Mouse (Mus musculus): Measurements from ENCODE around the gene Eif4g1. TPM values are rescaled to one million over a fixed set of nuclear protein-coding genes. Genes with fewer than 3 reads are reported as not detected.
"Not testable (repeated sequence)": the region's sequence is repeated elsewhere in the genome, so short reads cannot be mapped to it uniquely, and the experiment has no call there.

Gene Eif4g1
- polyA plus RNA-seq (2015; fragmentation: Nextera tagmentation; extraction: Ambion mirVana): 65.6 and 70.9 TPM in 2 replicates

GRCm38 (mm10) chr16:20668013-20668412, at the start of gene Eif4g1:
Gene Eif4g1 (plus strand): TSS chr16:20668313.
- WGBS (ENCODE audit: insufficient replicate concordance): 75% methylated on average over 3 of the region's 6 CpGs
- H3K9ac ChIP-seq (replicated peaks): not testable (repeated sequence)

GRCm38 (mm10) chr16:20619541-20620398, 48.3 kb upstream of the Eif4g1 start:
- peaks cover 43% of the 10 kb centered on the region for H3K27me3 ChIP-seq (ENCODE audit: insufficient read depth, low read length)
- no peak overlapping the region for H3K27ac ChIP-seq (ENCODE audit: low read depth)
- ATAC-seq (peak; percentile 57), DNase-seq (peak; percentile 67)
- no peaks in the 10 kb centered on the region for H3K36me3 ChIP-seq (replicated peaks; ENCODE audit: insufficient read depth, low read length)
- H3K4me2 ChIP-seq (ENCODE audit: low read depth, low read length): peak overlapping the region; percentile 99
- TF ChIP-seq CTCF (IDR thresholded peaks at IDR 0.05; ENCODE audit: low read depth) (no peak), EP300 (IDR thresholded peaks at IDR 0.05; ENCODE audit: low read depth) (no peak)
- no peak overlapping the region for H3K9ac ChIP-seq (replicated peaks)
- WGBS (ENCODE audit: insufficient replicate concordance): 3% methylated on average over 64 of the region's 83 CpGs
- peak overlapping the region; percentile 71 for H3K4me3 ChIP-seq (ENCODE audit: low read depth, low read length)
- H3K9me3 ChIP-seq (ENCODE audit: low read length): no peaks in the 10 kb centered on the region
- H3K4me1 ChIP-seq (ENCODE audit: insufficient read depth): peaks cover 35% of the 10 kb centered on the region

More at GRCm38 (mm10) chr16:20668013-20668412, at the start of gene Eif4g1:
- H3K9me3 ChIP-seq (ENCODE audit: low read length); H3K4me1 ChIP-seq (ENCODE audit: insufficient read depth); ATAC-seq; DNase-seq; H3K4me3 ChIP-seq (ENCODE audit: low read depth, low read length); H3K27me3 ChIP-seq (ENCODE audit: insufficient read depth, low read length); H3K27ac ChIP-seq (ENCODE audit: low read depth); H3K4me2 ChIP-seq (ENCODE audit: low read depth, low read length); H3K36me3 ChIP-seq (replicated peaks; ENCODE audit: insufficient read depth, low read length): not testable (repeated sequence)

- DNase-seq (no peak), ATAC-seq (no peak)
- H3K9ac ChIP-seq (replicated peaks): no peak overlapping the region
- H3K4me3 ChIP-seq (ENCODE audit: low read depth, low read length): peak overlapping the region; percentile 71
- H3K9me3 ChIP-seq (ENCODE audit: low read length): no peaks in the 10 kb centered on the region
- H3K27ac ChIP-seq (ENCODE audit: low read depth): no peak overlapping the region
- H3K4me2 ChIP-seq (ENCODE audit: low read depth, low read length): peak overlapping the region; percentile 99
- peaks cover 43% of the 10 kb centered on the region for H3K27me3 ChIP-seq (ENCODE audit: insufficient read depth, low read length)
- no peaks in the 10 kb centered on the region for H3K36me3 ChIP-seq (replicated peaks; ENCODE audit: insufficient read depth, low read length)
- WGBS (ENCODE audit: insufficient replicate concordance): under 1% methylated on average over 9 of the region's 9 CpGs
- peaks cover 35% of the 10 kb centered on the region for H3K4me1 ChIP-seq (ENCODE audit: insufficient read depth)
- TF ChIP-seq CTCF (IDR thresholded peaks at IDR 0.05; ENCODE audit: low read depth): no peak
- TF ChIP-seq EP300 (IDR thresholded peaks at IDR 0.05; ENCODE audit: low read depth): no peak
Measured at GRCm38 (mm10) chr16:20620399-20620735, 47.7 kb upstream of the Eif4g1 start.

- Histone ChIP-seq H3K27ac (ENCODE audit: low read depth) (no peak overlapping the region), H3K9ac (replicated peaks) (peak overlapping the region; percentile 48; the same call in 1 of the 2 replicates), H3K4me2 (ENCODE audit: low read depth, low read length) (peak overlapping the region; percentile 99), H3K4me1 (ENCODE audit: insufficient read depth) (peaks cover 35% of the 10 kb centered on the region), H3K4me3 (ENCODE audit: low read depth, low read length) (peak overlapping the region; percentile 71), H3K36me3 (replicated peaks; ENCODE audit: insufficient read depth, low read length) (no peaks in the 10 kb centered on the region), H3K9me3 (ENCODE audit: low read length) (no peaks in the 10 kb centered on the region), H3K27me3 (ENCODE audit: insufficient read depth, low read length) (peaks cover 43% of the 10 kb centered on the region)
- peak; percentile 4 for ATAC-seq
- DNase-seq: no peak
- TF ChIP-seq EP300 (IDR thresholded peaks at IDR 0.05; ENCODE audit: low read depth): no peak
- TF ChIP-seq CTCF (IDR thresholded peaks at IDR 0.05; ENCODE audit: low read depth): no peak
- WGBS (ENCODE audit: insufficient replicate concordance): under 1% methylated on average over 32 of the region's 32 CpGs
Measured at GRCm38 (mm10) chr16:20620751-20621190, 47.3 kb upstream of the Eif4g1 start.

GRCm38 (mm10) chr16:20621191-20621990, 46.7 kb upstream of the Eif4g1 start, which contains the start of gene Camk2n2:
Gene Camk2n2 (minus strand): TSS chr16:20621287.
- Histone ChIP-seq H3K9ac (replicated peaks) (peak within 1 kb of the TSS; percentile 48; the same call in 1 of the 2 replicates), H3K9me3 (ENCODE audit: low read length) (no peaks in the 10 kb centered on the region), H3K4me1 (ENCODE audit: insufficient read depth) (peaks cover 35% of the 10 kb centered on the region), H3K4me3 (ENCODE audit: low read depth, low read length) (peak within 1 kb of the TSS; percentile 71), H3K36me3 (replicated peaks; ENCODE audit: insufficient read depth, low read length) (no peaks in the 10 kb centered on the region), H3K4me2 (ENCODE audit: low read depth, low read length) (peak within 1 kb of the TSS; percentile 99), H3K27me3 (ENCODE audit: insufficient read depth, low read length) (peaks cover 43% of the 10 kb centered on the region), H3K27ac (ENCODE audit: low read depth) (no peak within 1 kb of the TSS)
- peak; percentile 55 for ATAC-seq
- TF ChIP-seq CTCF (IDR thresholded peaks at IDR 0.05; ENCODE audit: low read depth): no peak
- no peak for TF ChIP-seq EP300 (IDR thresholded peaks at IDR 0.05; ENCODE audit: low read depth)
- WGBS (ENCODE audit: insufficient replicate concordance): 1% methylated on average over 57 of the region's 92 CpGs
- peak; percentile 79 for DNase-seq
